Mouse (Mus musculus): ENCODE data around the gene Ubash3b. TPM values are rescaled to one million over a fixed set of nuclear protein-coding genes. Genes with fewer than 3 reads are reported as not detected.

Gene Ubash3b
- total and polyA plus RNA-seq, 2 experiments from 2014 or later = 23.8 to 25.4 TPM

DNA sequence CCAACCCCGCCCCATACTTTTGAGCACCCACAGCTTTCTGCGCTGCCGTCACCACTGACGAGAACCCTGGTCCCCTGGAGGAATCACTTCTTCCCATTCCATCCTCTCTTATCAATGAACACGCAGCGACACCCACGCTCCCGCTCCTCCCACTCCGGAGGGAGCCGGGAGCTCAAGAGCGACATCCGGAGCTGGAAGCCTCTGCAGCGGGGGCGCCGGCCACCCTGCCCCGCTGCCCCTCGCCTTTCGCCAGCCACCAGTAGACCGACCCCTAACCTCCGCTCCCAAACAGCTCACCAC is 4.8 kb downstream of the Ubash3b start:
- Histone ChIP-seq H3K4me2 (ENCODE audit: low read depth) (peak overlapping the region; percentile 68), H3K9me3 (ENCODE audit: low read length) (no peaks in the 10 kb centered on the region), H3K36me3 (ENCODE audit: insufficient read depth) (no peaks in the 10 kb centered on the region), H3K27ac (ENCODE audit: low read depth, low read length) (peak overlapping the region; percentile 86), H3K4me1 (ENCODE audit: insufficient read depth) (peaks cover 10% of the 10 kb centered on the region; the same call in 1 of the 2 replicates), H3K9ac (peak overlapping the region; percentile 88), H3K4me3 (ENCODE audit: low read depth, low read length) (peak overlapping the region; percentile 74), H3K27me3 (ENCODE audit: insufficient read depth, low read length) (no peaks in the 10 kb centered on the region; the same call in 1 of the 2 replicates)
- TF ChIP-seq CTCF (IDR thresholded peaks at IDR 0.05; ENCODE audit: low read depth) = no peak
- WGBS = 0% methylated on average over 20 of the region's 20 CpGs
- ATAC-seq (peak; percentile 34), DNase-seq (peak; percentile 73)

DNA sequence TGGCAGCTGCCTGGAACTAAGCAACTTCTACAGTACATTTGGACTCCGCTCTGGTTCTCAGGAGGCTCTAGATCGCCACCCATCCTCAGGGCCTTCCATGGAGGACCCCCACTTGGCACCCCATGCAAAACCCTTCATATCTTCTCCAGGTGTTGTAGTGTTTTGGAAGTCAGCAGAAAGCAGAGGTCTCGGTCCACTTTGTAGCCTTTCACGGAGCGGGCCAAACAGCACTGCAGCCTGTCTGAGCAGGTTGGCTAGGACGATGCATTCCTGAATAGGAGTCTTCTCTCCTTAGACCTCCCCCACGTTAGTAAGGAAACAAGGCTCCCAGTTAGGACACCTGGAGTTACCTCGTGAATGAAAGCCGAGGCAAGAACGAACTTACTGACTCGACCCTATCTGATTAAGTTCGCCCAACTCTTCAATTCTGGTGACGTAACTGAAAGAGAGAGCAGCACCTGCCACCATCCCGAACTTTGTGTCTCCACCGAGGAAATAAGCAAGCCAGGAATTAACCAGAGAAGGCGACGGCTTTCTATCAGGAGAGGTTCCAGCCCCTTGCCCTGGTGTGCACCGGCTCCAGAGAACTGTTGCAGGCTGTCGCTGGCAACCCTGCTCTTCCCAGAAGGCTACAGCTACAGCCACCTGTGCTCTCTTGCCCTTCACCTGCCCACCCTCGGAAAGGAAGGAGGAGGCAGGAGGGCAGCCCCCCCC is 5.3 kb downstream of the Ubash3b start:
- ATAC-seq (peak; percentile 0; the same call in 1 of the 2 replicates), DNase-seq (peak; percentile 15)
- Histone ChIP-seq H3K27ac (ENCODE audit: low read depth, low read length) (no peak overlapping the region), H3K4me2 (ENCODE audit: low read depth) (peak overlapping the region; percentile 68), H3K9ac (peak overlapping the region; percentile 88), H3K27me3 (ENCODE audit: insufficient read depth, low read length) (no peaks in the 10 kb centered on the region; the same call in 1 of the 2 replicates), H3K36me3 (ENCODE audit: insufficient read depth) (no peaks in the 10 kb centered on the region), H3K4me3 (ENCODE audit: low read depth, low read length) (peak overlapping the region; percentile 74), H3K9me3 (ENCODE audit: low read length) (no peaks in the 10 kb centered on the region), H3K4me1 (ENCODE audit: insufficient read depth) (peaks cover 10% of the 10 kb centered on the region; the same call in 1 of the 2 replicates)
- no peak for TF ChIP-seq CTCF (IDR thresholded peaks at IDR 0.05; ENCODE audit: low read depth)
- WGBS = 24% methylated on average over 20 of the region's 20 CpGs

DNA sequence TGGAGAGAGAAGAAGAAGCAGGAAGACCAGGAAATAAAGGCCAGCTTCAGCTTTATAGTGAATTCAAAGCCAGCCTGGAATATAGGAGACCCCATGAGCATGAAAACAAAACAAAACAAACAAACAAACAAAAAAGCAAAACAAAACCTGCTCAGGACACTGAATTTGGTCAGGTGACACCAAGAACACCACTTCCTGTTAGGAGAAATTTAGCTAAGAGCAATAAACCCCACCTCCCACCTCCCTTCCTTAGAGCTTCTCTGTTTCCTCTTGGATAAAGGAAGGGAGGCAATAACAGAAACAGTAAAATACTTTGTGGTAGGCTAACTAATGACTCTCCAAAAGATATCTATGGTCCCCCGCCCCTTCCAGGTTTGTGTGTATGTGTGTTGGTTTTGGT is 7.5 kb downstream of the Ubash3b start:
- Histone ChIP-seq H3K4me2 (ENCODE audit: low read depth) (no peak overlapping the region), H3K27ac (ENCODE audit: low read depth, low read length) (no peak overlapping the region), H3K27me3 (ENCODE audit: insufficient read depth, low read length) (no peaks in the 10 kb centered on the region; the same call in 1 of the 2 replicates), H3K4me3 (ENCODE audit: low read depth, low read length) (no peak overlapping the region), H3K9me3 (ENCODE audit: low read length) (no peaks in the 10 kb centered on the region), H3K36me3 (ENCODE audit: insufficient read depth) (no peaks in the 10 kb centered on the region), H3K4me1 (ENCODE audit: insufficient read depth) (peaks cover 18% of the 10 kb centered on the region; the same call in 1 of the 2 replicates), H3K9ac (no peak overlapping the region)
- DNase-seq (no peak), ATAC-seq (no peak)
- TF ChIP-seq CTCF (IDR thresholded peaks at IDR 0.05; ENCODE audit: low read depth) = no peak
- WGBS = 92% methylated on average over 1 of the region's 1 CpGs

DNA sequence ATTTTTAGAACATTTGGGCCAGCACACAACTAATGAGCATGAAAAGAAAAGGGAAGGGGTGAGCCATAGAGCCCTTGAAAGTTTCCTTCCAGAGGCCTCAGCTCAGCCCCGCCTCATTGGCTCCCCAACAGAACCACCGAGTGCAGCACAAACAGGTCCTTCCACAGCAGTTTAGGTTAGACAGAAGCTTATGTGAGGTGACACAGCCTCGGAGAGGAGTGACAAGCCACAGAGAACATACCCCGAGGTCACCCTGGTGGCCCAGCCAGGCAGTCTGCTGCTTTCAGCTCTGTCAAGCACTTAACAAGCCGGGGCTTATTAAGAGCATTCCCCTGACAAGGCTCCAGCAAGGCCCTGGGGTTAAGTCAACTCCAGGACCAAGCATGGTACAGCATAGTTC is 8.4 kb downstream of the Ubash3b start:
- H3K4me3 ChIP-seq (ENCODE audit: low read depth, low read length) = no peak overlapping the region
- no peak for DNase-seq
- no peak overlapping the region for H3K4me2 ChIP-seq (ENCODE audit: low read depth)
- no peak for TF ChIP-seq CTCF (IDR thresholded peaks at IDR 0.05; ENCODE audit: low read depth)
- H3K4me1 ChIP-seq (ENCODE audit: insufficient read depth) = peaks cover 22% of the 10 kb centered on the region
- no peak overlapping the region for H3K9ac ChIP-seq
- no peaks in the 10 kb centered on the region for H3K9me3 ChIP-seq (ENCODE audit: low read length)
- H3K27ac ChIP-seq (ENCODE audit: low read depth, low read length) = no peak overlapping the region
- 54% methylated on average over 5 of the region's 5 CpGs for WGBS
- no peaks in the 10 kb centered on the region for H3K36me3 ChIP-seq (ENCODE audit: insufficient read depth)
- no peak for ATAC-seq
- H3K27me3 ChIP-seq (ENCODE audit: insufficient read depth, low read length) = no peaks in the 10 kb centered on the region; the same call in 1 of the 2 replicates

DNA sequence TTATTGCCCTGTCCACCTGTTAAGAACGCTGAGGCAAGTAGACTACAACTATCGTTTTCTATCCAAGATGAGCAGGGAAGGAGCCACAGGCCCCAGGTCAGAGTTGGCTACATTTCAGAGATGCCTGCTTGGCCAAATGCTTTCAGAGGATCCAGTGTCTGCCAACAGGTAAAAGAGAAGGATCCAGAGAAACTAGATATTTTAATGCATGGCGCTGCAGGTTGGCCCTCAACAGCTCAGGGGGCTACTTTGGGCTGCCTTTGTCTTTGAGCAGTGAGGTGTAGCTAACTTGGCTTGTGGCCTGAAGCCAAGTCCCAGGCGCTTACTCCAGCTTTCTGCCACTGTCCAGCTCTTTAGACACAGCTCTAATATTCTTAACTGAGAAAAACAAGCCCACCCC is 10.0 kb downstream of the Ubash3b start:
- Histone ChIP-seq H3K27me3 (ENCODE audit: insufficient read depth, low read length) (no peaks in the 10 kb centered on the region; the same call in 1 of the 2 replicates), H3K36me3 (ENCODE audit: insufficient read depth) (no peaks in the 10 kb centered on the region), H3K9me3 (ENCODE audit: low read length) (no peaks in the 10 kb centered on the region), H3K27ac (ENCODE audit: low read depth, low read length) (no peak overlapping the region), H3K4me2 (ENCODE audit: low read depth) (no peak overlapping the region), H3K9ac (no peak overlapping the region), H3K4me3 (ENCODE audit: low read depth, low read length) (no peak overlapping the region), H3K4me1 (ENCODE audit: insufficient read depth) (peaks cover 32% of the 10 kb centered on the region)
- 53% methylated on average over 4 of the region's 4 CpGs for WGBS
- DNase-seq = peak; percentile 30
- ATAC-seq = no peak
- no peak for TF ChIP-seq CTCF (IDR thresholded peaks at IDR 0.05; ENCODE audit: low read depth)

DNA sequence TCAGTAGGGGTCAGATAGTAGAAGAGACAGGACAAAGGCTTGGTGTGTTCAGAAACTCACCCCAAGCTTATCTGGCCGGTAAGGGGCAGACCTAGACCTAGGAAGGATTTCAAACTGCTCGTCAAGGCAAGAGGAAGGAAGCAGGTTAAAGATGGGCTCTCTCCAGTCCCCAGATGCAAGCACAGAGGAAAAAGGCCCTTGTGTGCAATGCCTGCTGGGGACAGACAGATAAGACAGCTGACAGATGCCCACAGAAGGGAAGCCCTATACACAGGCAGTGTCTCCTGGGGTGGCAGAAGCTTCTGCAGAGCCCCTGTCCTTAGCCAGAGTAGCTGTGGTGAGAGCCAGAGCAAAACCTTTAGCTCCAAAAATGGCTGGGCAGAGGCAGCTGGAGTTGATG is 11.6 kb downstream of the Ubash3b start:
- 78% methylated on average over 2 of the region's 2 CpGs for WGBS
- Histone ChIP-seq H3K27me3 (ENCODE audit: insufficient read depth, low read length) (no peaks in the 10 kb centered on the region), H3K27ac (ENCODE audit: low read depth, low read length) (0 out of 2 replicates have a peak overlapping the region, but pooled peaks have one; percentile 3), H3K4me2 (ENCODE audit: low read depth) (no peak overlapping the region), H3K9me3 (ENCODE audit: low read length) (no peaks in the 10 kb centered on the region), H3K9ac (no peak overlapping the region), H3K36me3 (ENCODE audit: insufficient read depth) (no peaks in the 10 kb centered on the region), H3K4me1 (ENCODE audit: insufficient read depth) (peaks cover 22% of the 10 kb centered on the region), H3K4me3 (ENCODE audit: low read depth, low read length) (no peak overlapping the region)
- DNase-seq = no peak
- no peak for TF ChIP-seq CTCF (IDR thresholded peaks at IDR 0.05; ENCODE audit: low read depth)
- no peak for ATAC-seq

DNA sequence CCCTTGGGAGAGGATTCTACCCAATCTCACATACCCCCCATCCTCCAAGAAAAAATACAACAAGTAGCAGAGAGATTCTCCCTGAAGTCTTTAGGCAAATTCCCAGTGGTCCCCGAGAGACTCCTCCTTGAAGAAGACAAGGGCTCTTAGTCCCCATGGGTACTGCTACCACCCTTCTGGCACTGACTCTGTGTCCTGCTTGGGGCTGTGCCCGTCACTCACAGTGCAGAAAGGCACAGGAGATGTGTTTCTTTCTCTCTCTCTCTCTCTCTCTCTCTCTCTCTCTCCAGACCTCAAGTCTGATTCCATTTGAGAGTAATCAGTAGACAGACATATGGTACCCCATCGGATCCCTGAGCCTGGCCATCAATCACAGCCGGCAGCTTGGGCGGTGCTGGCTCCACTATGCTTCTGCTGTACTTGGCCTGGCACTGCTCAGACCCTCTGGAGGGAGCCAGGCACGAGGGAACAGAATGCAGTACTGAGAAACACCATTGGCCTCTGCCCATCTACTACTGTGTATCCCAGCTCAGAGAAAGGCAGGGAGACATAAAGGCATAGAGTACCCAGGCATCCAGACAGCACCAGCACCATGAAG is 12.3 kb downstream of the Ubash3b start:
- no peaks in the 10 kb centered on the region for H3K27me3 ChIP-seq (ENCODE audit: insufficient read depth, low read length)
- no peak overlapping the region for H3K27ac ChIP-seq (ENCODE audit: low read depth, low read length)
- H3K9me3 ChIP-seq (ENCODE audit: low read length) = no peaks in the 10 kb centered on the region
- WGBS = 31% methylated on average over 6 of the region's 6 CpGs
- no peak overlapping the region for H3K4me3 ChIP-seq (ENCODE audit: low read depth, low read length)
- no peak overlapping the region for H3K9ac ChIP-seq
- DNase-seq (peak; percentile 78), ATAC-seq (peak; percentile 91)
- no peaks in the 10 kb centered on the region for H3K36me3 ChIP-seq (ENCODE audit: insufficient read depth)
- no peak overlapping the region for H3K4me2 ChIP-seq (ENCODE audit: low read depth)
- TF ChIP-seq CTCF (IDR thresholded peaks at IDR 0.05; ENCODE audit: low read depth) = 0 out of 2 replicates have a peak, but pooled peaks have one; percentile 12
- H3K4me1 ChIP-seq (ENCODE audit: insufficient read depth) = peaks cover 22% of the 10 kb centered on the region
